Mouse (Mus musculus) liver, postnatal 0 days (tissue): Measurements from ENCODE around the gene Sox13. TPM values are rescaled to one million over a fixed set of nuclear protein-coding genes. Genes with fewer than 3 reads are reported as not detected.

Experiments used
- ATAC-seq: fragments of 200-750 bp; cut with Nextera tagmentation; 2 replicates; pipeline ENCODE4 v1.8.0; 2017; ENCODE audit warnings: mild to moderate bottlenecking, moderate library complexity
- DNase-seq: peaks from one replicate; pipeline ENCODE4 v3.0.0-alpha.2; 2016
- H3K27ac ChIP-seq: fragments of 300-500 bp; sonication (generic); 2 replicates; pipeline ENCODE4 v1.5.1; 2014; ENCODE audit warnings: antibody characterized with exemption, moderate library complexity, mild to moderate bottlenecking, low read depth
- H3K27me3 ChIP-seq: fragments of 300-500 bp; sonication (generic); 2 replicates; pipeline ENCODE4 v1.6.1; 2014; ENCODE audit warnings: low read length, control low read depth, mixed read lengths; ENCODE audit not compliant: insufficient read depth
- H3K36me3 ChIP-seq: fragments of 300-500 bp; sonication (generic); replicated peaks from 2 replicates; pipeline ENCODE4 v1.6.1; 2014; ENCODE audit warnings: mild to moderate bottlenecking, control low read depth, low read length, moderate library complexity, mixed read lengths; ENCODE audit not compliant: insufficient read depth
- H3K4me1 ChIP-seq: fragments of 300-500 bp; sonication (generic); 2 replicates; pipeline ENCODE4 v1.6.1; 2014; ENCODE audit warnings: antibody characterized with exemption, mild to moderate bottlenecking, control low read depth; ENCODE audit not compliant: insufficient read depth
- H3K4me2 ChIP-seq: fragments of 300-500 bp; sonication (generic); 2 replicates; pipeline ENCODE4 v1.6.1; 2014; ENCODE audit warnings: low read depth, mild to moderate bottlenecking, low read length, moderate library complexity, mixed read lengths
- H3K4me3 ChIP-seq: fragments of 300-500 bp; sonication (generic); 2 replicates; pipeline ENCODE4 v1.5.1; 2014; ENCODE audit warnings: low read depth, low read length
- H3K9ac ChIP-seq: fragments of 300-500 bp; sonication (generic); replicated peaks from 2 replicates; pipeline ENCODE4 v1.6.1; 2014; ENCODE audit warnings: mild to moderate bottlenecking, moderate library complexity
- H3K9me3 ChIP-seq: fragments of 300-500 bp; sonication (generic); 2 replicates; pipeline ENCODE4 v1.6.1; 2016; ENCODE audit warnings: mild to moderate bottlenecking, control low read depth, low read length, mixed read lengths
- CTCF ChIP-seq: sonication (generic); IDR thresholded peaks from 2 replicates; pipeline ENCODE4 v1.5.1; 2016; ENCODE audit warnings: antibody characterized with exemption, low read depth
- EP300 ChIP-seq: IDR thresholded peaks from 2 replicates; pipeline ENCODE4 v1.6.1; 2016; ENCODE audit warnings: antibody characterized with exemption, low read depth, mild to moderate bottlenecking
- WGBS: fragments of 180-500 bp; shearing (Covaris S2); extraction: QIAGEN DNeasy Blood & Tissue Kit; methylation state at CpG from one replicate; pipeline ENCODE4 v1.1.7; 2014; ENCODE audit not compliant: insufficient replicate concordance; 5-methylcytosine and 5-hydroxymethylcytosine counted together
- polyA plus RNA-seq: library from polyadenylated mRNA; unstranded; fragments of >200 nt; fragmentation: Nextera tagmentation; extraction: Ambion mirVana; gene quantifications from 2 replicates; pipeline ENCODE4 v1.2.1, GENCODE M21; 2015

Gene Sox13
- polyA plus RNA-seq, 1 experiment from 2014 or later: 1.3 TPM

GRCm38 (mm10) chr1:133353371-133353809 lies 70.8 kb downstream of the Sox13 start:
- Histone ChIP-seq H3K4me1 (no peaks in the 10 kb centered on the region; the same call in 1 of the 2 replicates), H3K27me3 (no peaks in the 10 kb centered on the region), H3K4me3 (no peak overlapping the region), H3K9ac (no peak overlapping the region), H3K27ac (no peak overlapping the region), H3K4me2 (no peak overlapping the region), H3K36me3 (no peaks in the 10 kb centered on the region), H3K9me3 (no peaks in the 10 kb centered on the region)
- 49% methylated on average over 12 of the region's 12 CpGs for WGBS
- TF ChIP-seq EP300 (no peak), CTCF (peak; percentile 95)
- ATAC-seq (peak; percentile 55), DNase-seq (peak; percentile 82)

GRCm38 (mm10) chr1:133351762-133352161 lies 72.4 kb downstream of the Sox13 start:
- no peak overlapping the region for H3K4me3 ChIP-seq
- TF ChIP-seq EP300: no peak
- no peak for TF ChIP-seq CTCF
- H3K9ac ChIP-seq: no peak overlapping the region
- no peaks in the 10 kb centered on the region for H3K9me3 ChIP-seq
- H3K27me3 ChIP-seq: no peaks in the 10 kb centered on the region
- DNase-seq: no peak
- H3K27ac ChIP-seq: no peak overlapping the region
- H3K36me3 ChIP-seq: no peaks in the 10 kb centered on the region
- H3K4me1 ChIP-seq: peaks cover 13% of the 10 kb centered on the region
- ATAC-seq: no peak
- no peak overlapping the region for H3K4me2 ChIP-seq
- WGBS: 38% methylated on average over 9 of the region's 9 CpGs

GRCm38 (mm10) chr1:133350210-133350609 lies 74.0 kb downstream of the Sox13 start, which contains the start of gene Ren1:
Gene Ren1 (plus strand): TSS chr1:133350510.
- ATAC-seq: no peak
- H3K4me1 ChIP-seq: peaks cover 13% of the 10 kb centered on the region
- H3K9ac ChIP-seq: no peak within 1 kb of the TSS

GRCm38 (mm10) chr1:133347693-133348520 lies 76.3 kb downstream of the Sox13 start:
- DNase-seq: peak; percentile 52
- H3K27me3 ChIP-seq: no peaks in the 10 kb centered on the region
- no peaks in the 10 kb centered on the region for H3K9me3 ChIP-seq
- H3K4me3 ChIP-seq: no peak overlapping the region
- peaks cover 13% of the 10 kb centered on the region for H3K4me1 ChIP-seq
- peak overlapping the region; percentile 59 for H3K27ac ChIP-seq
- no peak for TF ChIP-seq CTCF
- peak; percentile 56; the same call in 1 of the 2 replicates for TF ChIP-seq EP300
- no peaks in the 10 kb centered on the region for H3K36me3 ChIP-seq
- WGBS: 29% methylated on average over 11 of the region's 11 CpGs
- no peak overlapping the region for H3K4me2 ChIP-seq
- ATAC-seq: peak; percentile 94
- H3K9ac ChIP-seq: no peak overlapping the region

More at GRCm38 (mm10) chr1:133350210-133350609, 74.0 kb downstream of the Sox13 start, which contains the start of gene Ren1:
- no peak for DNase-seq
- TF ChIP-seq EP300 (no peak), CTCF (no peak)
- Histone ChIP-seq H3K36me3 (no peaks in the 10 kb centered on the region), H3K9me3 (no peaks in the 10 kb centered on the region), H3K27ac (no peak within 1 kb of the TSS), H3K4me2 (no peak within 1 kb of the TSS), H3K4me3 (no peak within 1 kb of the TSS), H3K27me3 (no peaks in the 10 kb centered on the region)
- 73% methylated on average over 1 of the region's 1 CpGs for WGBS

- Histone ChIP-seq H3K36me3 (no peaks in the 10 kb centered on the region), H3K4me3 (no peak overlapping the region), H3K9ac (no peak overlapping the region), H3K4me2 (no peak overlapping the region), H3K27ac (peak overlapping the region; percentile 59), H3K9me3 (no peaks in the 10 kb centered on the region), H3K27me3 (no peaks in the 10 kb centered on the region), H3K4me1 (peaks cover 13% of the 10 kb centered on the region)
- no peak for TF ChIP-seq EP300
- TF ChIP-seq CTCF: no peak
- WGBS: 67% methylated on average over 3 of the region's 3 CpGs
- DNase-seq (no peak), ATAC-seq (no peak)
Observed at GRCm38 (mm10) chr1:133347226-133347625, 77.0 kb downstream of the Sox13 start.

GRCm38 (mm10) chr1:133346531-133346930 lies 77.6 kb downstream of the Sox13 start:
- Histone ChIP-seq H3K27ac (no peak overlapping the region), H3K4me1 (peaks cover 13% of the 10 kb centered on the region), H3K9ac (no peak overlapping the region), H3K4me3 (no peak overlapping the region), H3K4me2 (no peak overlapping the region), H3K27me3 (no peaks in the 10 kb centered on the region), H3K36me3 (no peaks in the 10 kb centered on the region), H3K9me3 (no peaks in the 10 kb centered on the region)
- WGBS: 75% methylated on average over 9 of the region's 9 CpGs
- no peak for TF ChIP-seq EP300
- no peak for TF ChIP-seq CTCF
- no peak for DNase-seq
- ATAC-seq: no peak
